Mouse (Mus musculus): Measurements from ENCODE around the gene Slc10a4.
A peak's percentile ranks its signal among the peaks of the same experiment; 100 is the strongest.
"Not testable (repeated sequence)": the region's sequence is repeated elsewhere in the genome, so short reads cannot be mapped to it uniquely, and the experiment has no call there.

The Slc10a4 gene

DNA sequence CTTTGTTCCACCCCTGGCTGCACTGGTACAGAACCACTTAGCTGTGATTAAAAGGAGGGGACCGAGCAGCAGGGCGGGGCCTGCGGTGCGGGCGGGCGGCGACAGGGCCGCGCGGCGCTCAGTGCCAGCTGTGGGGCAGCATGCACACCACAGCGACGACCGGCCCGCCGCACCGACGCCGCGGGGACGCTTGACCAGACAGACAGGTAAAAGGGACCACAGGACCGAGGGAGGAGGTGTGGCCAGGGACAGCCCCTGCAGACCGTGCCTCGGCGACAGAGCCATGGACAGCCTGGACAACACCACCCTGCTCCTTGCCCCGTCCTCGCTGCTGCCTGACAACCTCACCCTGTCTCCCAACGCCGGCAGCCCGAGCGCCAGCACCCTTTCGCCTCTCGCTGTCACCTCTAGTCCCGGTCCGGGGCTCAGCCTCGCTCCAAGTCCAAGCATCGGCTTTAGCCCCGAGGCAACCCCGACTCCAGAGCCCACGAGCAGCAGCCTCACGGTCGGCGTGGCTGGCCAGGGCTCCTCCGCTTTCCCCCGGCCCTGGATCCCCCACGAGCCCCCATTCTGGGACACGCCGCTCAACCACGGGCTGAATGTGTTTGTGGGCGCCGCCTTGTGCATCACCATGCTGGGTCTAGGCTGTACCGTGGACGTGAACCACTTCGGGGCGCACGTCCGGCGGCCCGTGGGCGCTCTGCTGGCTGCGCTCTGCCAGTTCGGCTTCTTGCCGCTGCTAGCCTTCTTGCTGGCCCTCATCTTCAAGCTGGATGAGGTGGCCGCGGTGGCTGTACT lies at the start of gene Slc10a4:
Slc10a4 (plus strand) TSS at position 100 of the 798 bp plus-strand sequence.
- DNase-seq = peak in 1 of 2 experiments; percentile 34

DNA sequence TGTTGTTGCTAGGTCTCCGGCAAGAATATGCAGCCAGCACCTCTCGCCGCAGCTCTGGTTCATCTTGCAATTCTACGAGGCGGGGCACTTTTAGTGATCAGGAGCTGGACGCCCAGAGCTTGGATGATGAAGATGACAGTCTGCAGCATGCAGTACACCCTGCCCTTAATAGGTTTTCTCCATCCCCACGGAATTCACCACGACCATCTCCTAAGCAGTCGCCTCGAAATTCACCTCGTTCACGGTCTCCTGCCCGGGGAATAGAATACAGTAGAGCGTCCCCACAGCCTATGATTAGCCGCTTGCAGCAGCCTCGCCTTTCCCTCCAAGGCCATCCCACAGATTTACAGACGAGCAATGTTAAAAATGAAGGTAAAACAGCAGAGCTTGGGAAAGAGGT lies 49.4 kb upstream of the Slc10a4 start:
- DNase-seq = no peak

- DNase-seq = peak in 1 of 2 experiments; percentile 3
Measured at GRCm38 (mm10) chr5:72960096-72960495, 46.6 kb upstream of the Slc10a4 start.

GRCm38 (mm10) chr5:72965706-72966105 lies 41.0 kb upstream of the Slc10a4 start:
- peak in 1 of 2 experiments; percentile 3 for DNase-seq

GRCm38 (mm10) chr5:72972435-72972834 lies 34.2 kb upstream of the Slc10a4 start:
- no peak for DNase-seq

DNA sequence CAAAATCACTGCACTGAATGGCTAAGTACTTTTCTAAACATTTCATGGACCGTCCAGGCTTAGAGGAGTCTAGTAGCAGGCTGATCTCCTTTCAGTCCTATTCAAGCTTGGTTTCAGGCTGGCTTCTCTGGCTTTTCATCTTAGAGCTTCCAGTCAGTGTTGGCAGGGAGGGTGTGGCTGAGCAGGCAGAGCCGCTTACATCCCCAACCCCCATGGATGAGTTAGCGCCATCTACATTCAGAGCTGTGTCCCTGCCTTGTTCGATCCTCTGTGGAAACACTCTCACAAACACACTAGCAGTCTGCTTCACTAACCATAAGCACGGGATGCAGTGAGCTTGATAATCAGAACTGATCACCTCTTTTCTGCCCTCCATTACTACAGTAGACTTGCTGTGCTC lies 33.7 kb upstream of the Slc10a4 start:
- DNase-seq = no peak

- no peak for DNase-seq
Measured at GRCm38 (mm10) chr5:72974602-72975001, 32.1 kb upstream of the Slc10a4 start, which contains the start of gene Gm10135. TSS of gene Gm10135 (minus strand) at chr5:72974702.

GRCm38 (mm10) chr5:72975996-72976395 lies 30.7 kb upstream of the Slc10a4 start:
- DNase-seq = no peak

DNA sequence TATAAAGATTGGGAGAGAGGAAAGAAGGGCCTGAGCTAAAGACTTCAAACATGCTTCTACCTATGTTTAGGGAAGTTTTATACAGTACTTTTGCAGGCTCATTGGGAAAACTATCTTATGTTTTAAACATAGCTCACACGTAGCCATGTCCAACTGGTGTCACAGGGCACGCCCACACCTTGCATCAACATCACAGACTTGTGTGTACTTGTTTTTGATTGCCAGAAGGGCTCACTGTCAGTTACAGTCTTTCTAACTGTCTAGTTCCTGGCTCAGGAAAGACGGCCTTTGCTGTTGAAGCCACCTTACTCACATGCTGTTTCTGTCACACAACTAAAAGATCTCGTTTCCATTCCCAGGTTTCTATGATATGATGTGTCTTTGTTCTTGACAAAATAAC lies 30.1 kb upstream of the Slc10a4 start:
- DNase-seq = no peak

DNA sequence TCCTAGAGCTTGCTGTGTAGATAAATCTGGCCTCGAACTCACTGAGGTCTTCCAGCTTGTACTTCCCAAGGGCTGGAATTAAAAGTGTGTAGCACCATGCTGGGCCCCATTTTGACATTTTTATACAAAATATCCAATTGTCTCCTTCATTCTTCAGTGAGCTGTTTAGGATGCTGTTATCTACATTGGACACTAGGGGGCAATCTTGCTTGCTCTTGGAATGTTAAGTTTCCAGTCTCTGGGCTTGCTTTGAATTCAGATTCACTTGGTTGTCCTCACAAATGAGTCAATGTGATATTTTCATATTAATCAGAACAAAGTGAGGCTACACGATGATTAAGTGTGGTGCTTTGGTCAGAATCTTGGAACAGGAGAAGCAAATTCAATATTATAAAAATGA lies 22.6 kb upstream of the Slc10a4 start:
- DNase-seq = no peak

- no peak for DNase-seq
Measured at GRCm38 (mm10) chr5:72987786-72988185, 18.9 kb upstream of the Slc10a4 start.

- DNase-seq = no peak
Measured at GRCm38 (mm10) chr5:72989756-72990155, 16.9 kb upstream of the Slc10a4 start.

- no peak for DNase-seq
Measured at GRCm38 (mm10) chr5:72992474-72992873, 14.2 kb upstream of the Slc10a4 start.

DNA sequence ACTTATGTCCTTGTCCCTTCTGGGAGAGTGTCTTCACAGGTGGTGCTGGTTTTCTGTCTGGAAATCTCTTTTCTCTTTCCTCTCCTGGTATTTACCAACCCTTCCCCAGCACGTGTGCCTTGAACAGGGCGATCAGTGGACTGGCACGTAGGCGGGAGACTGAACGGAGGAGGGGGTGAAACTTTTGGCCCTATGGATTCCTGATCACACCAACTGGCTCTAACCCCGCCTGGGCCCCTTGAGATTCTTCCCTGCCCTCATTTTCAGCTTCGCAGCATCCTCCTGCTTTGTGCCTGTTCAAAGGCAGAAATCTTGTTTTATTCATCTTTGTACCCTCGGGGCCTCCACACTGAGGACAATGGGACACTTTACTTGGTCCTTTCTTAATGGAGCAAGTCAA lies 12.3 kb upstream of the Slc10a4 start:
- DNase-seq = no peak

DNA sequence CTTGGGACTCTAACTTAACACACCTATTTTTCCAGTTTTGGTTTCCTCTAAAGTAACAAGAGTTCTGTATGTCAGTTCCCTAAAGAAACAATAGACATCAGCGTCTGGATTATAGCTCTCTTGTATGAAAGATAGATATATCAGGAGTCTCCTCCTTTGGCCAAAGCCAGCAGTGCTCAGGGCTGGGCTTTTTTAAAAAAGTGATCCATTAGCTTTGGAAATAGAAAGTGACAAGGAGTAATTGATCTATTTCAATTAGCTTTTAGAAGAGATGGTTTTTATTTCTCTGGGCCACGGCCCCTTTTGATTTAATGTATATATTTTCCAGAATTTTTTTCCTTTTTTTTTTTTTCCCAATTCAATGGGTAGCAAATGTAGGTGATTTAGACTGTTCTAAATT lies 11.8 kb upstream of the Slc10a4 start:
- DNase-seq = no peak

GRCm38 (mm10) chr5:72995379-72995778 lies 11.3 kb upstream of the Slc10a4 start:
- no peak for DNase-seq

- not testable (repeated sequence) for DNase-seq
Measured at GRCm38 (mm10) chr5:72998546-72998945, 8.1 kb upstream of the Slc10a4 start.

DNA sequence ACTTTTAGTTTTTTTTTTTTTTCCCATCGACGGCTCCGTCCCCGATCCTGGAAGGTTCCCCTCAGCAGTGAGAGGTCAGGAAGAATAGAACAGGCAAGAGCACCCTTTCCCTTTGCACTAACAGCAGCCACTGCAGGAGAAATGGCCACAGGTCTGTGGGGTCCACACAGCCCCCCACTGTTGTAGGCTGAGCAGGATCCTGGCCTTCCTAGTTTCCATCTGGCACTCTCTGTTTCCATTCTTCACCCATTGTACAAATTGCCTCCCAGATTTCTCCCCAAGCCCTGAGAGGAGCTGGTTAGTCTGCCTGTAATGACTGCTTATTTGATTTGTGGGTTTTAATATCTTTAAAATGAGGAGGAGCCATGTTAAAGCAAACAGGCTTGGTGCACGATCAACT lies 2.6 kb upstream of the Slc10a4 start:
- no peak for DNase-seq

- no peak for DNase-seq
Measured at GRCm38 (mm10) chr5:73007582-73007959, 888 bp downstream of the Slc10a4 start.

- not testable (repeated sequence) for DNase-seq
Measured at GRCm38 (mm10) chr5:73008230-73008629, 1.5 kb downstream of the Slc10a4 start.

- DNase-seq = not testable (repeated sequence)
Measured at GRCm38 (mm10) chr5:73011806-73012205, 5.1 kb downstream of the Slc10a4 start.

DNA sequence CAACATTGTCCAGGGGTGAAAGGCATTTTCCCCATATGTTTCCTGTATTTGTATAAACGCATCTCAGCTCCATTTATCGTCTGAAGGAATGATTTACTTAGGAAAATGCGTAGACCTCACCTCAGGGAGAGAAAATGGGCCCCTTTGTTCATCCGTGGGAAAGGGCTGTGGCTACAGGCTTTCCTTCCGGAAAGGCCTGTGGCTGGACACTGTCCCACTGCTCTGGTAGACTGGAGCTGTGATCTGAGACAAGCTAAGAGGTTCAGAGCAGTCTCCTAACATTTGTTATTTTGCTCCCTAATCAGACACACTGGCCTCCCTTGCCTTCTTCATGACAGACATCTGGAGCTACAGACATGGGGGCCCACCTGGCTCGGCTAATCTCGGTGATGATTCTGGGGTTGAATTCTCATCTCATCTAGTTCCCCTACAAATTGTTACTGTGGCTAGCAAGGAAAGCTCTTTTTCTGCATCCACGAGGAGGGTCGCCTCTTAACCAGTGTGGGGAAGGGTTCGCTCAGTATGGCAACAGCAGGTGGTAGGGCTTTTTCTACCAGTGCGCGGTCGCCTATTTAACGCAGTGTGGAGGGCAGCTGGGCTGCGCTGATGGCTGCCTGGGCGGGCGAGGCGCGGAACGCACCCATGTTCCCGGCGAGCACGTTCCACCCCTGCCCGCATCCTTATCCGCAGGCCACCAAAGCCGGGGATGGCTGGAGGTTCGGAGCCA lies 6.4 kb downstream of the Slc10a4 start:
- not testable (repeated sequence) for DNase-seq

GRCm38 (mm10) chr5:73013611-73014287 lies 7.1 kb downstream of the Slc10a4 start:
- not testable (repeated sequence) for DNase-seq

- no peak for DNase-seq
Measured at GRCm38 (mm10) chr5:73014745-73015144, 8.1 kb downstream of the Slc10a4 start.
